Mouse (Mus musculus): Measurements from ENCODE around the gene Gm6882.
"Not testable (repeated sequence)": the region's sequence is repeated elsewhere in the genome, so short reads cannot be mapped to it uniquely, and the experiment has no call there.

Gene Gm6882

DNA sequence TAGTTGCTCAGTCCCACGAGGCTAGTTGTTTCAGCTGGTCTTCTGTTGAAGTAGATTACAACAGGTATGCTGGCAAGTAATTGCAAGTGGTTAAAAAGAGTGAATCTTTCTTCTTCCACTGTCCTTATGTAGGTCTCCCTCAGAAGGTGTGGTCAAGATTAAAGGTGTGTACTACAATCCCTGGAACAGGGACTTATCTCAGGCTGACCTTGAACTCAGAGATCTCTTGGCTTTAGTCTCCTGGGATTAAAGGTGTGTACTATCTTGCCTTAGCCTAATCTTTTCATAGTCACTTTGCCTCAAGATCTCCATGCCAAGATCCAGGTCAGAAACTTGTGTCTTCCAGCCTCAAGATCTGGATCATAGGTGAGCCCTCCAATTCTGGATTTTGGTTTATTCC lies at the start of gene Gm6882:
Gm6882 (minus strand) TSS at position 101 of the 400 bp plus-strand sequence.
- DNase-seq (ENCODE audit: low read depth, low spot score), result not testable (repeated sequence)
